Mouse (Mus musculus): ENCODE results near the gene Grem1. TPM values are rescaled to one million over a fixed set of nuclear protein-coding genes. Genes with fewer than 3 reads are reported as not detected.

Gene Grem1
- polyA plus RNA-seq, 1 experiment from 2014 or later = not detected

GRCm38 (mm10) chr2:113728581-113728980 is 29.9 kb downstream of the Grem1 start:
- H3K27ac ChIP-seq (ENCODE audit: low read depth) = no peak overlapping the region
- no peak for ATAC-seq
- TF ChIP-seq CTCF (IDR thresholded peaks at IDR 0.05; ENCODE audit: low read depth) (no peak), EP300 (IDR thresholded peaks at IDR 0.05; ENCODE audit: low read depth) (no peak)
- H3K9me3 ChIP-seq (ENCODE audit: low read length) = no peaks in the 10 kb centered on the region
- H3K4me1 ChIP-seq (ENCODE audit: insufficient read depth) = no peaks in the 10 kb centered on the region
- H3K9ac ChIP-seq (replicated peaks) = no peak overlapping the region
- H3K27me3 ChIP-seq (ENCODE audit: insufficient read depth, low read length) = no peaks in the 10 kb centered on the region
- DNase-seq = no peak
- no peak overlapping the region for H3K4me2 ChIP-seq (ENCODE audit: low read depth, low read length)
- no peak overlapping the region for H3K4me3 ChIP-seq (ENCODE audit: low read depth, low read length)
- 67% methylated on average over 3 of the region's 3 CpGs for WGBS (ENCODE audit: insufficient replicate concordance)
- H3K36me3 ChIP-seq (replicated peaks; ENCODE audit: insufficient read depth, low read length) = no peaks in the 10 kb centered on the region

- no peak overlapping the region for H3K9ac ChIP-seq (replicated peaks)
- ATAC-seq (no peak), DNase-seq (no peak)
- no peak overlapping the region for H3K27ac ChIP-seq (ENCODE audit: low read depth)
- no peaks in the 10 kb centered on the region for H3K27me3 ChIP-seq (ENCODE audit: insufficient read depth, low read length)
- no peaks in the 10 kb centered on the region for H3K4me1 ChIP-seq (ENCODE audit: insufficient read depth)
- no peak overlapping the region for H3K4me3 ChIP-seq (ENCODE audit: low read depth, low read length)
- no peaks in the 10 kb centered on the region for H3K9me3 ChIP-seq (ENCODE audit: low read length)
- WGBS (ENCODE audit: insufficient replicate concordance) = 50% methylated on average over 2 of the region's 2 CpGs
- TF ChIP-seq EP300 (IDR thresholded peaks at IDR 0.05; ENCODE audit: low read depth) (no peak), CTCF (IDR thresholded peaks at IDR 0.05; ENCODE audit: low read depth) (no peak)
- no peaks in the 10 kb centered on the region for H3K36me3 ChIP-seq (replicated peaks; ENCODE audit: insufficient read depth, low read length)
- no peak overlapping the region for H3K4me2 ChIP-seq (ENCODE audit: low read depth, low read length)
Observed at GRCm38 (mm10) chr2:113714801-113715200, 43.6 kb downstream of the Grem1 start.

- no peaks in the 10 kb centered on the region for H3K27me3 ChIP-seq (ENCODE audit: insufficient read depth, low read length)
- H3K27ac ChIP-seq (ENCODE audit: low read depth) = no peak overlapping the region
- no peak overlapping the region for H3K9ac ChIP-seq (replicated peaks)
- H3K4me3 ChIP-seq (ENCODE audit: low read depth, low read length) = no peak overlapping the region
- no peak overlapping the region for H3K4me2 ChIP-seq (ENCODE audit: low read depth, low read length)
- no peak for ATAC-seq
- no peaks in the 10 kb centered on the region for H3K9me3 ChIP-seq (ENCODE audit: low read length)
- H3K4me1 ChIP-seq (ENCODE audit: insufficient read depth) = no peaks in the 10 kb centered on the region
- 62% methylated on average over 2 of the region's 2 CpGs for WGBS (ENCODE audit: insufficient replicate concordance)
- no peak for DNase-seq
- TF ChIP-seq EP300 (IDR thresholded peaks at IDR 0.05; ENCODE audit: low read depth) (no peak), CTCF (IDR thresholded peaks at IDR 0.05; ENCODE audit: low read depth) (no peak)
- H3K36me3 ChIP-seq (replicated peaks; ENCODE audit: insufficient read depth, low read length) = no peaks in the 10 kb centered on the region
Observed at GRCm38 (mm10) chr2:113713406-113713805, 45.0 kb downstream of the Grem1 start.

- no peak for TF ChIP-seq CTCF (IDR thresholded peaks at IDR 0.05; ENCODE audit: low read depth)
- no peak for TF ChIP-seq EP300 (IDR thresholded peaks at IDR 0.05; ENCODE audit: low read depth)
- no peak overlapping the region for H3K27ac ChIP-seq (ENCODE audit: low read depth)
- H3K4me1 ChIP-seq (ENCODE audit: insufficient read depth) = no peaks in the 10 kb centered on the region
- no peaks in the 10 kb centered on the region for H3K27me3 ChIP-seq (ENCODE audit: insufficient read depth, low read length)
- H3K9me3 ChIP-seq (ENCODE audit: low read length) = no peaks in the 10 kb centered on the region
- no peaks in the 10 kb centered on the region for H3K36me3 ChIP-seq (replicated peaks; ENCODE audit: insufficient read depth, low read length)
- no peak overlapping the region for H3K4me2 ChIP-seq (ENCODE audit: low read depth, low read length)
- H3K4me3 ChIP-seq (ENCODE audit: low read depth, low read length) = no peak overlapping the region
- no peak for ATAC-seq
- no peak overlapping the region for H3K9ac ChIP-seq (replicated peaks)
- WGBS (ENCODE audit: insufficient replicate concordance) = 75% methylated on average over 4 of the region's 4 CpGs
- no peak for DNase-seq
Observed at GRCm38 (mm10) chr2:113707507-113707906, 50.9 kb downstream of the Grem1 start.

GRCm38 (mm10) chr2:113701507-113701906 is 56.9 kb downstream of the Grem1 start:
- Histone ChIP-seq H3K27ac (ENCODE audit: low read depth) (no peak overlapping the region), H3K9ac (replicated peaks) (no peak overlapping the region), H3K27me3 (ENCODE audit: insufficient read depth, low read length) (no peaks in the 10 kb centered on the region), H3K36me3 (replicated peaks; ENCODE audit: insufficient read depth, low read length) (no peaks in the 10 kb centered on the region), H3K4me1 (ENCODE audit: insufficient read depth) (no peaks in the 10 kb centered on the region), H3K9me3 (ENCODE audit: low read length) (no peaks in the 10 kb centered on the region), H3K4me3 (ENCODE audit: low read depth, low read length) (no peak overlapping the region), H3K4me2 (ENCODE audit: low read depth, low read length) (no peak overlapping the region)
- DNase-seq (no peak), ATAC-seq (no peak)
- no peak for TF ChIP-seq EP300 (IDR thresholded peaks at IDR 0.05; ENCODE audit: low read depth)
- no peak for TF ChIP-seq CTCF (IDR thresholded peaks at IDR 0.05; ENCODE audit: low read depth)
- WGBS (ENCODE audit: insufficient replicate concordance) = 65% methylated on average over 5 of the region's 5 CpGs

- H3K4me1 ChIP-seq (ENCODE audit: insufficient read depth) = no peaks in the 10 kb centered on the region
- H3K9me3 ChIP-seq (ENCODE audit: low read length) = no peaks in the 10 kb centered on the region
- H3K36me3 ChIP-seq (replicated peaks; ENCODE audit: insufficient read depth, low read length) = no peaks in the 10 kb centered on the region
- 88% methylated on average over 5 of the region's 5 CpGs for WGBS (ENCODE audit: insufficient replicate concordance)
- ATAC-seq (no peak), DNase-seq (no peak)
- H3K27ac ChIP-seq (ENCODE audit: low read depth) = no peak overlapping the region
- no peak overlapping the region for H3K4me2 ChIP-seq (ENCODE audit: low read depth, low read length)
- H3K9ac ChIP-seq (replicated peaks) = no peak overlapping the region
- H3K27me3 ChIP-seq (ENCODE audit: insufficient read depth, low read length) = no peaks in the 10 kb centered on the region
- H3K4me3 ChIP-seq (ENCODE audit: low read depth, low read length) = no peak overlapping the region
- TF ChIP-seq EP300 (IDR thresholded peaks at IDR 0.05; ENCODE audit: low read depth) (no peak), CTCF (IDR thresholded peaks at IDR 0.05; ENCODE audit: low read depth) (no peak)
Observed at GRCm38 (mm10) chr2:113696647-113697046, 61.8 kb downstream of the Grem1 start.

- no peak for TF ChIP-seq EP300 (IDR thresholded peaks at IDR 0.05; ENCODE audit: low read depth)
- no peak for TF ChIP-seq CTCF (IDR thresholded peaks at IDR 0.05; ENCODE audit: low read depth)
- no peaks in the 10 kb centered on the region for H3K36me3 ChIP-seq (replicated peaks; ENCODE audit: insufficient read depth, low read length)
- no peaks in the 10 kb centered on the region for H3K27me3 ChIP-seq (ENCODE audit: insufficient read depth, low read length)
- WGBS (ENCODE audit: insufficient replicate concordance) = 73% methylated on average over 3 of the region's 3 CpGs
- no peak overlapping the region for H3K4me2 ChIP-seq (ENCODE audit: low read depth, low read length)
- DNase-seq (no peak), ATAC-seq (no peak)
- H3K9ac ChIP-seq (replicated peaks) = no peak overlapping the region
- no peak overlapping the region for H3K27ac ChIP-seq (ENCODE audit: low read depth)
- no peak overlapping the region for H3K4me3 ChIP-seq (ENCODE audit: low read depth, low read length)
- no peaks in the 10 kb centered on the region for H3K4me1 ChIP-seq (ENCODE audit: insufficient read depth)
- H3K9me3 ChIP-seq (ENCODE audit: low read length) = no peaks in the 10 kb centered on the region
Observed at GRCm38 (mm10) chr2:113696222-113696621, 62.2 kb downstream of the Grem1 start.

Other genes with a start within 250 kb of the Grem1 start
- gene Scg5, start 70.5 kb upstream of the Grem1 start, polyA plus RNA-seq (2015; fragmentation: Nextera tagmentation; extraction: Ambion mirVana) = 0.14 TPM in 1 of 2 replicates, not detected in the other
- 7.7 and 8.0 TPM in 2 replicates for gene Arhgap11a, start 90.0 kb upstream of the Grem1 start, polyA plus RNA-seq (2015; fragmentation: Nextera tagmentation; extraction: Ambion mirVana)